11 mouse cellular contexts compared by ENCODE assay signal in genomic region chr15:31343602-31344001, GRCm38 (mm10). TPM values are rescaled to one million over a fixed set of nuclear protein-coding genes. Genes with fewer than 3 reads are reported as not detected.
A peak's percentile ranks its signal among the peaks of the same experiment; 100 is the strongest.
DNase-seq lines count a peak whose midpoint lies in the region; ATAC-seq and TF ChIP-seq lines count a peak whose summit lies in the region.
"Had no signal": no experiment of that assay in that cellular context is flagged by ENCODE, and none has a peak within 500 bp of the region (broad histone marks: within the 10 kb centered on the region; RNA-seq: fewer than 3 reads in every experiment).

No protein-coding gene starts in this region.

- WGBS in heart, embryonic 11.5 days (ENCODE audit: insufficient replicate concordance), result 42% methylated on average over 6 of the region's 6 CpGs
- 11% methylated on average over 6 of the region's 6 CpGs for WGBS in kidney, adult 2 months
- WGBS in forebrain, embryonic 11.5 days, result 23% methylated on average over 6 of the region's 6 CpGs

- no peak for TF ChIP-seq CTCF in kidney, adult 2 months (conservative IDR thresholded peaks at IDR 0.05; ENCODE audit: insufficient read depth, insufficient read length, low read depth, low read length)

- peaks cover 7% of the 10 kb centered on the region; the same call in 1 of the 2 replicates for H3K4me1 ChIP-seq in heart, embryonic 11.5 days (ENCODE audit: control insufficient read depth, insufficient read depth, low read length)
- H3K4me1 ChIP-seq in kidney, adult 2 months (ENCODE audit: control insufficient read depth, insufficient read depth, low read length), result peaks cover 36% of the 10 kb centered on the region
- H3K4me1 ChIP-seq in forebrain, embryonic 11.5 days (replicated peaks; ENCODE audit: control insufficient read depth, insufficient read depth, low read length), result peaks cover 4% of the 10 kb centered on the region; the same call in 1 of the 2 replicates
- H3K4me1 ChIP-seq: limb, embryonic 10.5 days had no signal

- no peak overlapping the region for H3K4me3 ChIP-seq in heart, embryonic 11.5 days (ENCODE audit: low read depth, low read length)
- no peak overlapping the region for H3K4me3 ChIP-seq in kidney, adult 2 months (ENCODE audit: insufficient read depth, low read depth, low read length)
- H3K4me3 ChIP-seq in forebrain, embryonic 11.5 days (ENCODE audit: low read depth, low read length), result no peak overlapping the region
- H3K4me3 ChIP-seq: limb, embryonic 10.5 days had no signal

- intact Hi-C loops in heart, postnatal 10 days (cut with DNase I), result loop anchor here (2.0 kb wide), 1 partner anchor 21 kb away; no protein-coding TSS in a partner anchor

- no peak for TF ChIP-seq POLR2A in kidney, adult 2 months (IDR thresholded peaks at IDR 0.05; ENCODE audit: low read depth, low read length)

- no peak overlapping the region for H3K4me2 ChIP-seq in heart, embryonic 11.5 days
- H3K4me2 ChIP-seq in forebrain, embryonic 11.5 days (ENCODE audit: low read depth, low read length, severe bottlenecking), result no peak overlapping the region

- peak; percentile 38 to 42 for DNase-seq in heart, postnatal 10 days
- peak; percentile 89 for DNase-seq in kidney, adult 2 months
- peak; percentile 76 for DNase-seq in kidney, postnatal 10 days
- peak; percentile 21 for DNase-seq in lung, postnatal 14 days
- DNase-seq in ovary, postnatal 10 days (ENCODE audit: low spot score), result no peak
- no peak for DNase-seq in forebrain, embryonic 11.5 days (ENCODE audit: low spot score)
- DNase-seq in natural killer cell, adult 2 months (ENCODE audit: low spot score in 2 of 2), result no peak
- DNase-seq: cerebellum, postnatal 10 days had no signal

- H3K9ac ChIP-seq in heart, embryonic 11.5 days (ENCODE audit: low read depth, low read length), result no peak overlapping the region
- no peak overlapping the region for H3K9ac ChIP-seq in forebrain, embryonic 11.5 days (ENCODE audit: low read length)

- no peaks in the 10 kb centered on the region for H3K27me3 ChIP-seq in heart, embryonic 11.5 days (ENCODE audit: control insufficient read depth, insufficient read depth, low read length)
- no peaks in the 10 kb centered on the region for H3K27me3 ChIP-seq in kidney, adult 2 months (replicated peaks; ENCODE audit: control insufficient read depth, insufficient read depth, low read length)
- no peaks in the 10 kb centered on the region for H3K27me3 ChIP-seq in forebrain, embryonic 11.5 days (ENCODE audit: control insufficient read depth, insufficient read depth, low read length)

- H3K27ac ChIP-seq in heart, embryonic 11.5 days (ENCODE audit: low read depth, low read length), result no peak overlapping the region
- H3K27ac ChIP-seq in kidney, adult 2 months (ENCODE audit: insufficient read depth, low read depth, low read length), result peak overlapping the region; percentile 51; the same call in 1 of the 2 replicates
- H3K27ac ChIP-seq in forebrain, embryonic 11.5 days (ENCODE audit: low read depth, low read length), result no peak overlapping the region
- H3K27ac ChIP-seq: limb, embryonic 10.5 days had no signal

- ATAC-seq in heart, embryonic 11.5 days (replicated peaks; ENCODE audit: insufficient number of reproducible peaks, low FRiP score, low TSS enrichment), result no peak
- ATAC-seq in forebrain, embryonic 11.5 days (replicated peaks; ENCODE audit: low FRiP score), result no peak
- ATAC-seq: inflammation-experienced regulatory T-cells, adult 6 months had no signal

- no peaks in the 10 kb centered on the region for H3K36me3 ChIP-seq in heart, embryonic 11.5 days (ENCODE audit: control insufficient read depth, insufficient read depth, low read length)
- H3K36me3 ChIP-seq in kidney, adult 2 months (ENCODE audit: control insufficient read depth, insufficient read depth, low read length), result no peaks in the 10 kb centered on the region
- H3K36me3 ChIP-seq in forebrain, embryonic 11.5 days (ENCODE audit: control insufficient read depth, insufficient read depth, low read length), result no peaks in the 10 kb centered on the region
- H3K36me3 ChIP-seq: limb, embryonic 10.5 days had no signal

- no peaks in the 10 kb centered on the region for H3K9me3 ChIP-seq in heart, embryonic 11.5 days (replicated peaks; ENCODE audit: control insufficient read depth, low read length)
- H3K9me3 ChIP-seq in forebrain, embryonic 11.5 days (ENCODE audit: control insufficient read depth, low read length), result no peaks in the 10 kb centered on the region
- H3K9me3 ChIP-seq: limb, embryonic 10.5 days had no signal

RNA-seq across cellular contexts. Expression of gene Ankrd33b, which starts 23.9 kb away (rescaled TPM):
- 10 to 100 TPM; 16.2 to 17.4 TPM for total RNA-seq in heart, postnatal 10 days (2021)
- 2.1 and 2.2 TPM in 2 replicates for polyA plus RNA-seq in heart, embryonic 11.5 days (2014; fragmentation: Nextera tagmentation; extraction: Ambion mirVana)
- 21.8 and 26.9 TPM in 2 replicates for polyA plus RNA-seq in kidney, adult 2 months (2012; rRNA removed)
- polyA plus RNA-seq in forebrain, embryonic 11.5 days (2014; fragmentation: Nextera tagmentation; extraction: Ambion mirVana), result 0.32 and 0.56 TPM in 2 replicates
- polyA plus RNA-seq: inflammation-experienced regulatory T-cells, adult 6 months had no signal

Comparison
In these comparisons a context has a peak if more than half of its experiments do, and no peak if none do; other contexts are left out.
1. DNase-seq: peak in heart, postnatal 10 days (2 of 2), kidney, adult 2 months (single experiment), kidney, postnatal 10 days (single experiment) and lung, postnatal 14 days (single experiment); none in ovary, postnatal 10 days (single experiment), forebrain, embryonic 11.5 days (single experiment) and natural killer cell, adult 2 months (0 of 2).